Mouse (Mus musculus) T-helper 1 cell (primary cell): ENCODE data around the gene Hoxb8.

Experiments used
- in situ Hi-C: fragments of 300-600 bp; cut with MboI, MseI; formaldehyde crosslinking; loops from one replicate; pipeline ENCODE4 v1.15.1; 2025; ENCODE audit warnings: high pct_unique_total_duplicates

Gene Hoxb8

DNA sequence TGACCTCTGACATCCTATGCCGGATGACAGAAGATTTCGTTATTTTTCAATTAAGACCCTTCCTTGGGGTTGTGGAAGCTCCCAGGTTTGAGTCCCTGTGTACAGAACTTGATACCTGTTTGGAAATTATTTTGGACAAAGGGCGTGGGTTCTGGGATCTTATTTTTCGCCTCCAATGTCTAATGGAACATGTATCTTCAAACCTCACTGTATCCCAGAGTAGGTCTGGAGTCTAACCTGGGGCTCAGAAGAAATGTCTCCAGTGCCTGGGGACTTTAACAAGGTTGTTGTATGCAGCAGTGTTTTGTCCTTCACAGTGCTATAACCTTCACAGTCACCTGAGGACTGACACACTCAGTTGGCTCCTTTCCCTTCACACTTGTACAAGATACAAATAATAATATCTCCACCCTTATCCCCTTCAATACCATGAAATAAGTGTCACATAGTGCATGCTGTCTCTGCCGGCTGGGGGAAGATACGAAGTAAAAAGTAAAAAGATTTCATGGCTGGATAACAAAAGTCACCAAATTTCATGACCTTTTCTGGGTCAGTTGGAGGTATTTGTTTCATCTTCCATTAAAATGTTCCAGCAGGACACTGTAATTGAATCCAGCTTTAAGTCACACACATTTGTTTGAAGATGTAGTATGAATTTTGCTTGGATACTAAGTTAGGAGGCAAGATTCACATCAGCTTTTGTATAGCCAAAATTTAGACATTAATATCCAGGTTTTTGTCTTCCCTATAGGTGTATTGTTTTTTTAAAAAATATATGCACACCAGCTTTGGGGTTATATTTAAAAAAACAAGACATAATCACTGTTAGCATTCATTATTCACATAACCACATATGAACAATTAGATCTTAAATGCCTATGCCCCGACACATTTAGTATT lies 14.4 kb upstream of the Hoxb8 start:
- in situ Hi-C loops = loop anchor here (5.0 kb wide), 1 partner anchor 490 kb away; no protein-coding TSS in a partner anchor

DNA sequence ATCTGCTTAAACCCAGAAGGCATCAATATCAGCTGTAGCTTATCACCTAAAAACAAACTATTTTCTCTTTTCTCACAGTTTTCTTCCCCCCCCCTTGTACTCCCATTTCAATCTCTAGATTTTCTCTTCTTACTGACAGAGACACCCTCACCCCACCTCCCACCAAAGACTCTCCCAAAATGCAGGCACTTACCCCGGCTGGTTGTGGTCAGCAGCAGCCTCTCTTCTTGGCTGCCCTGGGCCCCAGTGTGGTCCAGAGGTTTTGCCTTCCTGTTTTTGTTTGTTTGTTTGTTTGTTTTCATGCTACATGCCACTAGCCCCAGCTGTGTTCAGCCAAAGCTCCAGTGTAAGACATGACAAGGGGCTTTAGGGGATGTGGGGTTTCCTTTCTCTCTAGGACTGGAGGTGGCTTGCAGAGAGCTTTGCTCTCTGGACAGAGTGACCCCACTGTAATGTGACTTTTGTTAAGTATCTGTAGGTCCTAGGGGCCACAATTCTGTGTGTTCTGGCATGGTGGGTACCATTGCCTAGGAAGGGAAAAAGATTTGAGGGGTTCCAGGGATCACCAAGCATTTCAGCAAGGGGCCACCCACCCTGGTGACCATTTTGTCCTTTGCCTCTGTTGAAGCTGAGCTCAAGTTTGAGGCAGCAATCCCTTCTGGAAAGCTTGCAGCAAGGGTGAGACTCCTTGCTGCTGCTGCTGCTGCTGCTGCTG lies 13.5 kb upstream of the Hoxb8 start:
- in situ Hi-C loops = loop anchor here (5.0 kb wide), 1 partner anchor 489 kb away; no protein-coding TSS in a partner anchor

DNA sequence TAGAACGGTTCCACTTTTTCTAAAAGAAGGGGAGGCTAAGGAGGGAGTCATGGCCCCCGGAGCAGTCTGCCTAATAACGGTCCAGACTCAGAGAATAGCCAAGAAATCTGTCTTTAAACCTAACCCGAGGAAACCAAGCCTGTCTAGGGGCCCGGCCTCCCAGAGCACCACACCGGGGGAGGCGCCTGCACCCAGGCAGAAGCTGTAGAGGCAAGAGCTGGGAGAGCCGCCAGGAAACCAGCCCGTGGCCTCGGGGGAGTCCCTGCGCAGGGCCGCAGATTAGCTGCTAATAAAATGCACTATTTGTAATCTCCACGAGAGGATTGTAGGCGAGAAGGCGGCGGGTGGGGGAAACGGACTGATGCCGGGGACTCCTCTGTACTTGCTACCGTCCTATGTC lies 11.8 kb upstream of the Hoxb8 start:
- in situ Hi-C loops = loop anchor here (5.0 kb wide), 1 partner anchor 487 kb away; no protein-coding TSS in a partner anchor

DNA sequence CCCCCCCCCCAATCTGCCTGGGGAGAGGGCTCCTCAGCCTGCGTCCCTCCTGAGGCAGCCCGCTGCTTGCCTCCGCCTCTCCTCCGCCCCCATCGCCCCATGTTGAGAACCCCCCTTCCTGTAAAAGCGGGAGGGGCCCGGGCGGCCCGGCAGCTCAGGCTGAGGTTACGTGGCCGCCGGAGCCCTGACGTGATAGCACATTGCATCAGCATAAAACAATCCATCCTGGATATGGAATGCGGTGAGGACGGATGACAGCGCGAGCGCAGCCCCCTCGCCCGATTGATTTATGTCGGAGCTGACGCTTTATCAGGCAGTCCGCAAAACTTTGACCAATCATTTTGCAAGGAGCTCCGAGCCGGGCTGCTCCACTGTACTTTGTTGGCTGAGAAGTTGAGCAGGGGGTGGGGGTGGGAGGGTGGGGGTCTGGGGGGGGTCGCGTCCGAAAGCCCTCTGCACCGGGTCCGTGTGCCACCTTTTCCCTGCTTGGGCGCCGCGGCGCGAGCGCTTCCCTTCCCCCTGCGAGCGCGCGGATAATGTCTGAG lies 10.6 kb upstream of the Hoxb8 start, which contains the start of gene Hoxb9:
Gene Hoxb9, plus strand, starts transcription at position 462 of the 545 bp plus-strand sequence.
- in situ Hi-C loops = no loop called here

DNA sequence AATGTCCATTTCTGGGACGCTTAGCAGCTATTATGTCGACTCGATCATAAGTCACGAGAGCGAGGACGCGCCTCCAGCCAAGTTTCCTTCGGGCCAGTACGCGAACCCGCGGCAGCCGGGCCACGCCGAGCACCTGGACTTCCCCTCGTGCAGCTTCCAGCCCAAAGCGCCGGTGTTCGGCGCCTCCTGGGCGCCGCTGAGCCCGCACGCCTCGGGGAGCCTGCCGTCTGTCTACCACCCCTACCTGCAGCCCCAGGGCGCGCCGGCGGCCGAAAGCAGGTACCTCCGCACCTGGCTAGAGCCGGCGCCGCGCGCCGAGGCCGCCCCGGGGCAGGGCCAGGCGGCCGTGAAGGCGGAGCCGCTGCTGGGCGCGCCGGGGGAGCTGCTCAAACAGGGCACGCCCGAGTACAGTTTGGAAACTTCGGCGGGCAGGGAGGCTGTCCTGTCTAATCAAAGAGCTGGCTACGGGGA lies 10.1 kb upstream of the Hoxb8 start:
- in situ Hi-C loops = no loop called here

DNA sequence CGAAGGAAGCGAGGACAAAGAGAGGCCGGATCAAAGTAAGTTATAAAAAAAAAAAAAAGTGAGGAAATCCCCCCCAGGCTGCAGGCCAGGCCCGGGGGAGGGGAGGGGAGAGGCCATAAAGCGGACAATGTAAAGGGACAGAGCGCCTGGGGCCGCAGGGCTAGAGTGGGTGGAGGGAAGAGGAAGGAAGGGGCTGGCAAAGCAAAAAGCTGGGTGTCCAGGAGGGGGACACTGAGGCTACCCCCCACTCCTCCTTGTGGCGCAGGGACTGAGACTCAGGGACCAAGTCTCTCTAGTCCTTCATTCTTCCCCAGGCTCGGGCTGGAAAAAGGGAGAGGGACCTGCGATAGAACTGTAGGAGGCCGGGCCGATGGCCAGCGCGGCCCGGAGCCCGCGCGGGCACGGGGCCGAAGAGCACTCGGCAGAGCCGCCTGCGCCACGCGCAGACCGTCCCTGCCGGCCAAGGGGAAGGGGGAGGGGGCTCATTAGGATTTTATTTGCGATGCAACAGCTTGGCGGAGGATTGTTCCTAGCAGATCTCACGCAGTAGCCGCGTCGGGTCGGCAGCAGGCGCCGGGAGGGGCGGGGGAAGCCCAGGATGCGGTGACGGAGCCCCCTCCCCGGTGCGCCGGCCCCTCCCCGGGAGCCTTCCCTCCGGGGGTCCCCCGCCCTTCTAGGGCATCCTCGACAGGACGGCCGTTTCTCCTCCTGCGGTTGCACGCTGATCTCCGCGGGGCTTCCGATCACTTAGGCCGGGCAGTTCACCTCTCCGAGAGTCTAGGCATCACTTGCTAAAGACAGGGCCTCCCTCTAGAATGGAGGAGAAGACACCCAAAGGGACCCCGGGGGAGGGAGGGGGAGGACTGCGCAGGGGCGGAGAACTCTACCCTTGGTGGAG lies 9.4 kb upstream of the Hoxb8 start:
- in situ Hi-C loops = no loop called here

DNA sequence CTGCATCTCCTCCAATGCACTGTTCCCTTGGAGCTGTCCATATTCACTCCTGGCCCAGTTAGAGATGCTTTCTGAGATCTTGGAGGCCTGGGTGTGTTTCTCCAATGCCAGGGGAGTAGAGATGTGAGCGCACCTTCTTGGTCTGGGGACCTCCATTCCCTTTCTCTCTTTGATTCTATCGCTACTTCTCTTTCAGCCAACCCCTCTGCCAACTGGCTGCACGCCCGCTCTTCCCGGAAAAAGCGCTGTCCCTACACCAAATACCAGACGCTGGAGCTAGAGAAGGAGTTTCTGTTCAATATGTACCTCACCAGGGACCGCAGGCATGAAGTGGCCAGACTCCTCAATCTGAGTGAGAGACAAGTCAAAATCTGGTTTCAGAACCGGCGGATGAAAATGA lies 7.3 kb upstream of the Hoxb8 start:
- in situ Hi-C loops = no loop called here

DNA sequence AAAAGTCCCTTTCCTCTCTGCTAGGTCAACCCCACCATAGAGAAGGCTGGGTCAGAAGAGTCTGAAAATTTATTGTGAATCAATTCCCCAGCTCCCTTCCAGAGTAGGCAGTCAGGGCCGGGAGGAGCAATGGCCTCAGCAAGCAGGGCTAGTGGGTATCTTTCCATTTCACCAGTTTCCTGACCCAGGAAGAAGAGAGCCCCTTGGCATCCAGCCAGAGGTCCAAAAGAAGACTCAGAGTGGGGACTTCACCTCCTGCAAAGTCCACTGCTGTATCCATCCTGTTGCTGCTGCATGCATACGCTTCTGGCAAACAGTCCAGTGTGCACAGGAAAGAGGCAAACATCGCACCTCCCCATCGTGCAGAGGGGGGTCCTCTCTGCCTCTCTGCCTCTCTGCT lies 5.8 kb upstream of the Hoxb8 start:
- in situ Hi-C loops = no loop called here

DNA sequence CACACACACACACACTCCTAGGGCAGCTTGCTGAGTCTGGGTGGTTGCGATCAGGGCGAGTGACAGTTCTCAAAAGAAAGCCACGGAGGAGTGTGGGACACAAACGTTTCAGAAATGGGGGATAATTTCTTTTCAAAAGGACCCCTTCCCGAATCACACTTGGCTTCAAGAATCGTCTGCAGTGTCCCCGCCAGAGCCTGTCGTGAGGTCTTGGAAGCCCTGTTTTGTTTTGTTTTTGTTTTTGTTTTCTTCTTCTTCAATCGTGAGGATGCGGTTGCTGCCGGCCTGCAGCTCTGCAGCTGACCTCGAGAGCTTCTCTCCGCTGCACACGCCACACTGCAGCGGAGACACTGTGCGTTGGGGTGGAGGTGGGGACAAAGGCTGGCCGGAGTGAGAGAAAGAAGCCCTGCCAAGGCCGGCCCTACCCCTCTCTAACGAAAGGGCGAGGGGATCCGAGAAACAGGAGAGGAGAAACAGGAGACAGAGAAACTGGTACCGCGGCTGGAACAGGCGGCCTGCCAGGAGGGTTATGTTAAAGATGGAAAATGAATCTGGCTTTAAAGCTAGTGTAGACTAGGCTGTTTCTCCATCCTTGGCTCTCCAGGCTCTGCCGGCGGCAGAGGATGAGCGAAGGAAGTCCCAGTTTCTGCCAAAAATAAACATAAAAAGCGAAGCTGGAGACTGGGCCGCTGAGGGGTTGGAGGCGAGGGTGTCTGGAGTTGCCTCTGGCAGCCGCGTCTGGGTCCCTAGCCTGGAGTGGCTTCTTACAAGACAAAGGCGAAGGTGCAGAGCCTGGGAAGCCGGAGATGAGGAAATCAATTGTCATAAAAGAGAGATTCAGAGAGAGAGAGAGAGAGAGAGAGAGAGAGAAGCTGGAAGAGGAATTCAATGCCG lies 4.3 kb upstream of the Hoxb8 start:
- in situ Hi-C loops = no loop called here

DNA sequence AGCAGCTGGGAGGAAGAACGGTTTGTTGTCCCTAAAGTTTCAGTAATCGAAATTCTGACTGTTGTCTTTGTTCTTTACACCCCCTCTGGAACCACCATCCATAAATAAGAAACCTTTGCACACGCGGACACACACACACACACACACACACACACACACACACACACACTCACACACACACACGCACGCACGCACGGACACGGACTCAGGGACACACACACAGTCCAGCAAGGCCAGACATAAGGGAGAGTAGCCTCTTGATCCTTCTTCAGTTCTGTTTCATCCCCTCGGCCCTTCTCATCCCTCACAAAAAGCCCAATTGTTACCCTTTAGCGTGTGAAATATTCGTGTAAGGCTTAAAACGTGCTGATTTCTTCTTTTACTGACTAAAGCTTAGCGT lies 3.4 kb upstream of the Hoxb8 start:
- in situ Hi-C loops = no loop called here

DNA sequence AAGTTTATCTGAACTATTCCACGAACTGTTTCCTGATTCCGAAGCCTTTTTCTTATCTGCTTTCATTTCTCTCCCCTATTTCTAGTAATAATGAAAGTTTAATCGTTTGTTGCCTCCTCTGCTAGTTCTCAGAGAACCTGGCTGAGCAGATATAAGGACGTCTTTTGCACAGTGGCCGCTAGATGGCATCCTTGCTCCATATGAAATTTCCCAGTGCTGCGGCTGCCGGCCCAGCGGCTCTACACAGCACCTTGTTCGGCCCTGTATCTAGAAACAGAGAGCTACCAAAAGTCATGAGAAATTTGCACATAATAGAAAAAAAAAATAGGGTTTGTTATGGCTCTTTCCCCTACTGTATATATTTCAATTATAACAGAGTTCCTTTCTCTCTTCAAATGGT lies 2.9 kb upstream of the Hoxb8 start:
- in situ Hi-C loops = no loop called here

DNA sequence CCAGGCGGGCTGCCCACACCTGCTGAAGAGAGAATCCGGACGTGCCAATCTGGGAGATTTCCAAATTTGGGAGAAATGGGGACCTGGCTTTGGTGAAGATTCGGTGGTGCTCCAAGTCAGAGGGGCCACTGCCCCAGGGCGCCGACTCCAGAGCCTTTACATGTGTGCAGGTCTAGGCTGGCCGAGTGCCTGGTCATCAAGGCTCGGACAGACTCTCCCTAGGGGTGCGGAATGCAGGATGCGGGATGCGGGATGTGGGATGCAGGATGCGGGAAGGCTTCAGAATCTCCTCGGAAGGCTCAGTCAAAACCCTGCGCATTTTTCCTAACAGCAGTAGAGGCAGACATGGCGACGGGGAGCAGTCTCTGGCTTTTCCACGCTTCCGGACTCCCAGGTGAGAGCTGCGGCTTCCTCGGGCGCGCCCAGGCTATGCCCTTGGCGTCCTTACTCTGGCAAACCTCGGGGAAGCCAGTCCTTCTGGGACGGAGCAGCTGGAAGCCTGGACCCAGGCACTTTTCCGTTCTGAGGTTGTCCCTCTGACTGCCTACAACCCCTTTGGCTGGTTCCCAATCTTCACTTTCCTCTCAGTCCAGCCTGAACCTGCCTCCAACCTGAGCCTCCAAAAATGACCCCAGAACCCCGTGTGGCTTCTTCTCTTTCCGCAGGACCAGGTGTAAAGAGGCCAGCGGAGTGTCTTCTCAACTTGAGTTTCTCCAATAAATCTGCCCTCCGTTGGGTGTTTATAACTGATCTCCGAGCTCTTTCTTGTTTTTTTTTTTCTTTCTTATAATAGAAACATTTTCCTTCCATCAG lies 2.1 kb upstream of the Hoxb8 start:
- in situ Hi-C loops = no loop called here

DNA sequence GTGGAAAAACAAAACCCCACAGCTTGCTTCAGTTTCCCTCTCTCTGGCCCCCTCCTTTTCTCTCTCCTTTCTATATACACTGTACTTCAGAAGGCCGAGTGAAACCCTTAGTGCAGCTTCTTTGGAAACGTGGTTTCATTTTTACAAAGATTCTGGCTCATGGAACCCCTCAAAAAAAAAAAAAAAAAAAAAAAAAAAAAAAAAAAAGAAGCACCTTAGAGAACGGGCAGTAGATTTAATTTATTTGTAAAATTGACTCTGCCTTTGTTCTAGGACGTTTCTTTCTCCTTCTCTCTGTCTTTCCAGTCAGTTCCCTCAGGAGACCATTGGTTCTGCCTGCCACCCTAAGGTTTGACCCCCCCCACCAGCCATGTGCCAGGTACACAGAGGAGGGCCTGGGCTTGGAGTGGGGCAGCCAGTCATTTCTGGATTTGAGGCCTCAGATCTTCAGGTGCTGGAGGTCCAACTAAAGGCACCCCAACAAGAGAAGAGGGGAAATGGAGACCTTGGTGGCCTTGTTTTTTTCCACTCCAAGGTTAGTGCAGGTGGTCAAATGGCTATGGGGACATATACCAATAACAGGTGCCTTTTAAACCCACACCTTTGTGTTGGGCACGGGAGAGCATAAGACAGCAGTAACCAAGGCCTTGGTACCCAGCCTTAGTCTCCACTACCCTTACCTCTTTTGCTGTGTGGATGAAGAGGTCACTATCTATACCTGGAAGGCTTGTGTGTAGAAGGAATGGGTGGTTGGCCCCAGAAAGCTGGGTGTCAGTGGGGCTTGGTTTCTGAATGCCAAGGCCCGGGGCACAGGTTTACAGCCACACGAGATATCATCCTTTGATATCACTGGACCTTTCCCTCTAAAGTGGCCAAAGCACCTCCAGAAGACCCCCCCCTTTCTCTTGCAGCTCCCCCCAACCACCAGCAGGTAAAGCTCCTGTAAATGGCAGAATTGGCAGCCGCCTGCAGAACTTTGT lies 1.0 kb upstream of the Hoxb8 start:
- in situ Hi-C loops = no loop called here

DNA sequence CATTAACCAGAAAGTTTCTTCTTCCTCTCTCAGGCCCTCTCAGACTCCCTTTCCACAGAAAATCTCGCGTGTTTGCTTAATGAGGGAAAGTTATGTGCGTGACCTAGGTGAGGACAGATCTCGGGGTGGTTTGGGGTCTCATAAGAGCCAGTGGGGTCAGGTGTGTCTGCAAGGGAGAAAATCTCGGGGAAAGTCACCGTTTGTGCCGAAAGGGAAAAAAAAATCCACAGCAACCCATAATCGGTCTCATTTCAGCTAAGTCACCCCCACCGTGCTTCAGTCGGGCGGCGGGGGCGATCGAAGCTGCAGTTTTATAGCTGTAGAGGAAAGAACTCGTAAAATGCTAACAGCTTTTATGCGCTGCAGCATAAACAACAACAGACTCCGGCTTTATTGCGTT lies 309 bp upstream of the Hoxb8 start:
- in situ Hi-C loops = no loop called here

DNA sequence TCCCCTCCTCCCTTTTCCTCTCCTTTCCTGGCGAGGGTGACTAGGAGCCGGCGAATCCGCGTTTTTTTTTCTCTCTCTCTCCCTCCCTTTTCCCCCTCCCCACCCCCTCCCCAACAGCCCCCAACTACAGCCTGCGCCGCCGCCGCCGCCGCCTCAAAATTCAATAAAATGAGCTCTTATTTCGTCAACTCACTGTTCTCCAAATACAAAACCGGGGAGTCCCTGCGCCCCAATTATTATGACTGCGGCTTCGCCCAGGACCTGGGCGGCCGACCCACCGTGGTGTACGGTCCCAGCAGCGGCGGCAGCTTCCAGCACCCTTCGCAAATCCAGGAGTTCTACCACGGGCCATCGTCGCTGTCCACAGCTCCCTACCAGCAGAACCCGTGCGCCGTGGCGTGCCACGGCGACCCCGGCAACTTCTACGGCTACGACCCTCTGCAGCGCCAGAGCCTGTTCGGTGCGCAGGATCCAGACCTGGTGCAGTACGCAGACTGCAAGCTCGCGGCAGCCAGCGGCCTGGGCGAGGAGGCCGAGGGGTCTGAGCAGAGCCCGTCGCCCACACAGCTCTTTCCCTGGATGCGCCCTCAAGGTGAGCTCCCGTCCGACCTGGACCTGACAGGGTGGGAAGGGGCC lies 1.2 kb downstream of the Hoxb8 start:
- in situ Hi-C loops = no loop called here

DNA sequence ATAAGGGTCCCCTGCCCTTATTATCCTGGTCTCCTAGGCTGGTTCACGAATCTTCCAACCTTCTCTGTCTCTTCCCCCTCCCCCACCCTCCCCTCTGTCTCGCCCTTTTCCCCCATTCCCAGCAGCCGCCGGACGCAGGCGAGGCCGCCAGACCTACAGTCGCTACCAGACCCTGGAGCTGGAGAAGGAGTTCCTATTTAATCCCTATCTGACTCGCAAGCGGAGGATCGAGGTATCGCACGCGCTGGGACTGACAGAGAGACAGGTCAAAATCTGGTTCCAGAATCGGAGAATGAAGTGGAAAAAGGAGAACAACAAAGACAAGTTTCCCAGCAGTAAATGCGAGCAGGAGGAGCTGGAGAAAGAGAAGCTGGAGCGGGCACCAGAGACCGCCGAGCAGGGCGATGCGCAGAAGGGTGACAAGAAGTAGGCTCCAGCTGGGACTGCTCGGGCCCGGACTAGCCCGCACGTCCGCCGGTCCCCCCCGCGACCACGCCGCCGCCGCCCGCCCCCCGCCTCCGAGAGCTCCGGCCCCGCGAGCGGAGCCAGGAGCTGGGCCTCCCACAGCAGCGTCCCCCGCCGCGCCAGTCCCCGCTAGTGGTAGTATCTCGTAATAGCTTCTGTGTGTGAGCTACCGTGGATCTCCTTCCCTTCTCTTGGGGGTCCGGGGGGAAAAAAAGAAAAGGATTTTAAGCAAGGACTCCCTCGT lies 2.5 kb downstream of the Hoxb8 start:
- in situ Hi-C loops = no loop called here
